Mouse (Mus musculus) thymus, postnatal 25 days (tissue): ENCODE results near the gene Fyco1.

Experiments
- DNase-seq: peaks from one replicate; pipeline ENCODE4 v3.0.0; 2022

The Fyco1 gene

DNA sequence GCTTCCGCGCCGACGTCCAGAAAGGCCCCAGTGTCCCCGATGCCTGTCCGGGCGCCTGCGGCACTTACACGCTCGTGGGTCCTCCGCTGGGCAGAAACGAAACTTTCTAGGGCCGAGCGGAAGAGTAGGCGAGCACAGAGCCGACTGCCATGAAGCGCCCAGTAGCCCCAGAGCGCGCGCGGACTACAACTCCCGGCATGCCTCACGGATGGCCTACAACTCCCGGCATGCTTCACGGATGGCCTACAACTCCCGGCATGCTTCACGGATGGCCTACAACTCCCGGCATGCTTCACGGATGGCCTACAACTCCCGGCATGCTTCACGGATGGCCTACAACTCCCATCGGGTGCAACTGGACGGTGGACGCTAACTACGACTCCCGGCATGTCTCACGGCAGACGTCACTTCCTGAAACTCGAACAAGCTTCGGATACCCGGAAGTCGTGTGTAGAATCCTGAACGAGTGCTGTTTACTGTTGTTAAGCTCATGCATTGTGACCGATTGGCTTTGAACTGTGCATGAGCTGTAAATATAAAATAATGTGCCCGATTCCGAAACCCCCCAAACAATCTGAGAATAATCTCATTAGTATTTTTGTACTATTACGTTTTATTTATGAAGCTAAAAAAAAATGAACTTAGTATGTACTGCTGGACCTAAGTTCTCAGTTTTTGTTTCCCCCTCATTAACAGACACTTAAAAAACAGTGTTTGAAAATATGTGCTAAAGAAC, at the start of gene Fyco1:
Fyco1 (minus strand) TSS at position 187 of the 736 bp plus-strand sequence.
- peak; percentile 93 for DNase-seq

DNA sequence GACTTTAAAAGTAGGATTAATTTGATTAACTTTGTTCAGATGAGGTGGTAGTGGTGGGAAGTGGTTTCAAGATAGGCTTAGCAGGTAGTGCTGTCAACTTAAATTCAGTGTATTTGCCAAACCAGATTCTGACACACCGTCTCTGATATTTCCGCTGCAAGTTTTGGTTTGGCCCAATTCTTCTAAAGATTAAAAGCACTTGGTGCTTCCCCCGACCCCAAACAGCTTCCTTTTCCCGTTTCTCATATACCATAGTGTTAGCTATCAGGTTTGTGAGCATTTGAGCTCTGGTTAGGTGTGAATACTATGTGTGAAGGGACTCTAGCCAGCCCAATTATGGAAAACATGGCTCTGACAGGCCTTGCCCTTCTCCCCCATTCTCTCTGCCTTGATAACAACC, 20.4 kb upstream of the Fyco1 start:
- DNase-seq, result peak; percentile 46

DNA sequence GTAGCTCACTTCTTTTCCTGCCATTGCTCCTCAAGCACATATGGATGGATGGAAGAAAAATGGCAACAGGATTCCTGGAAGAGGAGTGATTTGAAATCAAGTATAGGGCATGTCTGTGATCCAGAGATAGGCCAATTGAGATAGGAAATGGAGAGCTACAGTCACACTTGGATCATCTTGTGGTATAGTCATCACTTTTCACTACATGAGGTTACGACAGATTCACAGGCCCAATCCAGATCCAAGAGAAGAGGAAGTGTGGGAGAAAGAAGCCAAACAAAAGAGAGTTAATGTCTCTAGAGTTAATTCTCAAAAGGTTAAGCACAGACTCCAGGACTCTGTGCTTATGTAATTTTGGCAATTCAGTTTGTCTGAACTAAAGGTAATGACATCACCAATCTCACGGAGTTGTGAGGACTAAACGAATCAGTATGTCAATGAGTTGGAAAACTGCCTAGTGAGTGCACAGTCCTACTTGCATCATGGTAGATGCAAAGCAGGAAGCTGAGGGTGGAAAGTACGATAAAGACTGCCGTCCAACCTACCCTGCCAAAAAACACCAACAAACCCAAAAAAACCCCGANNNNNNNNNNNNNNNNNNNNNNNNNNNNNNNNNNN, 17.6 kb upstream of the Fyco1 start:
- DNase-seq, result no peak

DNA sequence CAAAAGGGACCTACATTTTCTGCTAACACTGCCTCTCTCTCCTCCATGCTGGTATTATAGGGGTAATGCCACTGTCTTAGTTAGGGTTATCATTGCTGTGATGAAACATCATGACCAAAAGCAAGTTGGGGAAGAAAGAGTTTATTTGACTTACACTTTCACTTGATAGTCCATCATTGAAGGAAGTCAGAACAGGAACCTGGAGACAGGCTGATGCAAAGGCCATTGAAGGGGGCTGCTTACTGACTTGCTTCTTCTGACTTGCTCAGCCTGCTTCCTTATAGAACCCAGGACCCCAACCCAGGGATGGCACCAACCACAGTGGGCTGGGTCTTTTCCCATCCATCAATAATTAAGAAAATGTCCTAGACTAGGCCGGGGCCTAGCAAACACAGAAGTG, 11.9 kb upstream of the Fyco1 start:
- DNase-seq, result no peak

DNA sequence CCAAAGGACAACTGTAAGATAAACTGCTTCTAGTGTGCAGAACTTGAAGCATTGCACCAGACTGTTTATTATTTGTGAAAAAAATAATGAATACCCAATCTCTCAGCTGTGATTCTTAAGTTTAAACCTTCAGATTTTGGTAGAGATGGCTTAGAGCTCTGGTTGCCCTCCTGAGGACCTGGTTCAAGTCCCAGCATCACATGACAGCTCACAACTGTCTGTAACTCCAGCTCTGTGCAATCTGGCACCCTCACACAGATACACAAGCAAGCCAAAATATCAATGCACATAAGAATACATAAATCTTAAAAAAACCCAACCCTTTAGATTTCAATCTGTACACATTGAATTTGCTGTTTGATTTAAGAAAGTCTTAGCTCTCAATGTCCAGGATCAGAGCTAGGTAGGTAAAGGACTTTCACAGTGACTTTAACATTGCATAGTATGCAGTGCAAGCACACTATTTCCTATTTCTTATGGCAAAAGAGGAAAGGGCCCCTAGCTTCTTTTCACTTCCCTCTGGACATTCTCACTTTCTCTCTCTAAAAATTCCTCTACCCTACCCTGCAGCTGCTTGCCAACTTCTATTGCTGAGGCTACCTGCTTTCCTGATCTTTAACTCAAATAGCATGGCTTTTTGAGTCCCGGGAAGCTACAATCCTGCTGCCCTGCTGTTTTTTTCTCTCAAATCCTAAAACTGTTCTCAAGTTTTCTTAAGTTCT, 11.4 kb upstream of the Fyco1 start:
- no peak for DNase-seq

DNA sequence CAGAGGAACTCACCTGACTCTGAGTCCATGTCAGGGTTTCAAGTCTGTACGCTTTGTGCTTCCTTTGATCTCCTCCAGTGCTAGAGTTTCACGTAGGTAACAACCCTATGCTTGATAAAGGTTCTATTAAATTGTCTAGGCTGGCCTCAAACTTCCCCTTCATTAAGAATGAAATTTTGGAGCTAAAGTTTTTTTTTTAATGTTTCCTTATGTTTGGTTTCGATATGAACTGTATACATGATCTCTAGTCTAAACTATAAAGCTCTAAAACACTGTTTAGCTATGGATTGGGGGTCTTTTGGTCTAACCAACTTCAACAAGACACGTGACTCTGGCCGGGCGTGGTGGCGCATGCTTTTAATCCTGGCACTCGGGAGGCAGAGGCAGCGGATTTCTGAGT, 10.2 kb upstream of the Fyco1 start, which contains the start of gene Xcr1:
Xcr1 (minus strand) TSS at position 101 of the 400 bp plus-strand sequence.
- no peak for DNase-seq

DNA sequence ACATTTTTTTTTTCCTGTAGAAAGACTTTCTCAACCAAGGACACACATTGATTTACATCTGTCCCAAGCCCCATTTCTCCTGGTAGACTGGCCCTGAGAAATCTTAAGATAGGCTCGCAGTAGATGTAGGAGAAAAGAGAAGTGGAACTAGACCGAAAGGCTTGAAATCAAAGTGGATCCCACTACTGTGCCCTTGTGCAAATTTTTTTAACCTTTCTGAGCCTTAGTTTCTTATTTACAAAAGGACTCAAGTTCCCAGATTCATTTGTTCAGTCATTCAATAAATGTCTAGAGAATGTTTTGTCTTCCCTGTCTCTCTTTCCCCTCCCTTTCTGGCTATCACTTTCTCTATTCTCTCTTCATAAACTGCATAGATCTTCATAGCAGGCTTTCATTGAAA, 5.1 kb upstream of the Fyco1 start:
- no peak for DNase-seq

DNA sequence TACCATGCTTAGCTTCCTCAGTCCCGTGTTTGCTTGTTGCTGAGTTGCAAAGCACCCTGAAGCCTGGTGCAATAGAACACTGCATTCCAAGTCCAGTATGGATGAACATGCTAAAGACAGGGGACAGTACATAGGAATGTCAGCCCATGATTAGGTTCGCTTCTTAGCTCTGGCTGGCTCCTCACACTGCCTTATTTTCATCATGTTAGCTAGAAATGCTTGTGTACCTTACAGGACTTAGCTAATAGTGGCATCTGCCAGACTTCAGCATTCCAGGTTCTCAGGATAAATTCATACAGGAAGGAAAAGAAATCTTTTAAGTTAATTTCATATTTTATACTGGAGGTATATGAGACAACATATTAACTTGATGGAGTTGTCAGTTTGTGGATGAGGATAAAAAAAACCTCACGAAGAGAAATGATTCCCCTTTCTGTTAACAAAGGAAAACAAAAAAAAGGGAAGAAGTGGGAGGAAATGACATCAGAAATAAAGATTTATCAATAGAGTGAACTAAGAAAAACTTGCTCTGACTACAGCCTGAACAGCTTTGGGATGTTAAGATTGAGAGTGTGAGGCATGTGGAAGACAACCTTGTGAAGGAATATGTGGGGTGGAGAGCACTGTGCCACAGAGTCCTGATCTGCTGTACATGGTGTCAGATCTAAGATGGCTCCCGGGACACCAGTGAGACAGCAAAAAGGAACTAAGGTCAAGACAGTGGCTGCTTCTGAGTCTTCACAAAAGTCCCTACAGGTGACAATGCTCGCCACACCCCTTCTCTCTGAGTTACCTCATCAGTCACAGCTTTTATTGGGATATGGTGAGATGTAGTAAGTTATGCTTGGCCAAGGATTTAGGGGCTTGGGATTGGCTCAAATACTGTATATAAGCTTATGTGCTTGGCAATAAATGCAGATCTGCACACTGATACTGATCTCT, 1.0 kb upstream of the Fyco1 start:
- no peak for DNase-seq

DNA sequence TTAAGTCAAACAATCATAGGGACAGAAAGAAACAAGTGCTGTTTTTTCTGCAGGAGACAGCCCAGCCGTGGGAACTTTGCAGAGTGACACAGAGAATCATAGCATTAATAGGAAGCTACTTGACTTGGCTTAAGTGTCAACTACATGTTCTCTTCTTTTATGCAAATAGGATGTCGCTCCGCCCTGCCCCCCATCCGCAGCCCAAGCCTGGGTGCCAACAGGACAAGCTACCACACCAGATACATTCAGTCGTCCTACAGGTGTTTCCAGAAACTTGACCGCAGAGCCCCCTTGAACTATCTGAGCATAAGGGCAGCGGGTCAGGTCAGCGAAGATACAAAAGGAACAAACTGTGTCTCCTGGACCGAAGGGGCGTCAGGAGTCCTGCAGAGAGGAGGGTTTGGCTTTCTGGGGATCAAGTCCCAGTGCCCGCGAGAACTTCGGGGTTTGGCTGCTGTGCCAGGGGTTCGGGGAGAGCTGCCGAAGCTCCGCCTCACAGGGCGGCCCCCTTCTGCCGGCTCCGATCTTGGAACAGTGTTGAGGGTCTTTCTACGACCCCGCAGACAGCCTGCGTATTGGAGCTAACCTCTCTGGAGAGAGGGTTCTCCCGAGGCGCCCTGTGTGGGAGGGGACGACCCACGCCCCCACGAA, 512 bp downstream of the Fyco1 start:
- DNase-seq, result peak; percentile 84

DNA sequence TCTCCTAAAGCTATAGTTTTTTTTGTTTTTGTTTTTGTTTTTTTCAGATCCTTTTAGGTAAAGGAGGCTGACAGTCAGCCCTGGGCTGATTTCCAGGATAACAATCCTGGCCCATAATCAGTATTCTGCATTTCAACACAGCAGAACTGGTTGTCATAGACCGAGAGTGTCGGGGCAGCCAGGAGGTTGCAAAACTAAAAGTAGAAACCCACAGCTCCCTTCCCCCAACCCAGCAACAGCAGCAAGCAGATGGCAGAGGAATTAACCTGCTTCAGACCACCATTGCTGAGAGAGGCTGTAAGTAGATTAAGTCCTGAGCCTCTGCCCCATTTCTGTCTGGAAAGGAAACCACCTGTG, 1.0 kb downstream of the Fyco1 start:
- DNase-seq, result peak; percentile 66

DNA sequence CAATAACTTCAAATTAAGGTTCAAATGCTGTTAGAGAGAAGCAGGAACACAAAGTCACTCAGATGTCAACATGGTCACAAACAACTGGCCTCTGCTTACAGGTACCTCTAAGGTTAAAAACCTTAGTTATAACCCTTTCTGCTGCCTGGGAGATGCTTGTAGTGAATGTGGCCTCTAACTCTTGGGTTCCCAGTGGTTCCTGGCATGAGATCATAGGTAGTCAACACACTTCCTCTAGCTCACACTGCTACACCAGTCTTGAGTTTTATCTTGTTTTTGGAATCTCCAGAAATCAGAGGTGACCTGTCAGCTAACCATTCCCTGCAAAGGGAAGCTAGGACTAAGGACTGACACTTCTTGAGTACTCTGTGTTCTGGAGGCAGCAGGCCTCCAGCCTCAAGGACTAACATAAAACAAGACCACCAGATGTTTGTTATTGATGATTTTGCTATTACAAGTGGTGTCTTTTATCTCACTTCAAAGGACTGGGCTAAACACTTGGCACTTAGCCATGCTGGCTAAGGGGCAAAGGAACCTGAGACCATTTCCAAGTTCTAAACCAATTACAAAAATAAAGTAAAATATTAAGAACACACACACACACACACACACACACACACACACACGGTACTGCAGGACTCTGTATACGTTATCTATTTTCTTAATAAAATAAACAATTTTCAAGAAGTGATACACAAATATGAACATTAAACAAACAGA, 1.6 kb downstream of the Fyco1 start:
- peak; percentile 21 for DNase-seq

DNA sequence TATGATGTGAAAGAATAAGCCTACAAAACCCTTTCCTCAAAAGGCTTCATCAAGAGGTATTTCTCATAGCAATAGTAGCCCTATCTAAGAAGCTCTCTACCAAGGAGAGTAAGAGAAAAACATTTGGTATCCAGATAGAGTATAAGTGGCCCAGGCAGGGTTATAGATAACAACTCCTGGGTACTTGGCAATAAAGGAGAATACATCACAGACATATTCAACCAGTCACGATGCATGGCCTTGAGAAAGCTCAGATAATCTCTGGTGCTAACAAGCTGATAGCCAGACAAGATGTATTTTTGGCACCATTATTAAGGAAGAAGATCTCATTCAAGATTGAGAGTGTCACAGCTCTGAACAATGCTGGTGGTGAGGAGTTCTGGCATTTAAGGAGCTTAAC, 5.2 kb downstream of the Fyco1 start:
- no peak for DNase-seq

DNA sequence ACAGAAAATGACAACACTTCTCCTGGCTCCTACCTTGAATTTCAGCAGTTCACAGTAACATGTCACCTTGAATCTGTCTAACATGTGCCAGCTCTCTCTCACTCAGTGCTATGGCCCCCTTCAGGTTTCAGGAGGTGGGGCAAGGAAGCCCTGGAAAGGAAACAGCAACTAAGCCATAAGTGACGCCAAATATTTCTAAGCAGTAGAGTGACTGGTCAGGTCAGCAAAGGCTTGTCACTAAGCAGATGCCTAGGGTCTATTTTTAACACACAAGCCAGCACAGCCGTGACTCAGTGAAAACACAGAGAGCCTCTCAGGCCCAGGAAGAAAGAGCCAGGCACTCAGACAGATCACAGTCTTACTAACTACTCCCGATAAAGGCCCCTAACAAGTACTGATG, 6.6 kb downstream of the Fyco1 start:
- no peak for DNase-seq

DNA sequence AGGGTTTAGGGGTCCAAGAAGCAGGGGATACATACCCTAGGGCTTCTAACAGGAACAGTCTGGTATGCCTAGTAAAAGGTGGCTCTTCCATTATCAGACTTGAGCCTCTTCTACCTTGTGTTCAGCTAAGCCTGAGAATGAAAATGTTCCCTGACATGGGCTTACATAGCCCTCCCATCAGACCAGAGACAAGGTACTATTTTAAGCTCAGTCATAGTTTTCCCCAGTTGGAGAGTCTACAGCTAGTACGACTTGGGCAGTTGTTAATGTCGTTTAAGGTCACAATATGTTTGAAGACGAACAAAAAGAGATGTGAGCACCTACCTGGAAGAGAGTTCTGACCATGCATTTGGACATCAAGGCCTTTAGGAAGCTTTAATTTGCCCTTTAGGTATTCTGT, 7.2 kb downstream of the Fyco1 start:
- DNase-seq, result no peak

DNA sequence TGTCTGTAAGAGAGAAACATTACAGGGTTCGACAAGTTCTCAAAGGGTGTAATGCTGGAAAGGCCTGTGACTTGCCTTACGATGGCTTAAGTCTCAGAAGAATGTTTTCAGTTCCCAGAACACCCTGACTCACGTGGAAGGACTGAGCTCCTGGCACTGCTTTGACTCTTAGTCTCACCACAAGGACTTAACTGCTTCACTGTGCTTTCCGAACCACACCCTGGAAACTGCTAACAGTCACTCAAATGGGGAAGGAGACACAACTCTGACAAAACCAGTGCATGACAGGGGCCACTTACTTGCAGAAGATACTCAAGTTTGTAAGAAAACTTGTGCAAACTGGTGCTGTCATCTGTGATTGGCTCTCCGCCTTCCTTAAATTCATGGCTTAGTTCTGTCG, 11.5 kb downstream of the Fyco1 start:
- no peak for DNase-seq

DNA sequence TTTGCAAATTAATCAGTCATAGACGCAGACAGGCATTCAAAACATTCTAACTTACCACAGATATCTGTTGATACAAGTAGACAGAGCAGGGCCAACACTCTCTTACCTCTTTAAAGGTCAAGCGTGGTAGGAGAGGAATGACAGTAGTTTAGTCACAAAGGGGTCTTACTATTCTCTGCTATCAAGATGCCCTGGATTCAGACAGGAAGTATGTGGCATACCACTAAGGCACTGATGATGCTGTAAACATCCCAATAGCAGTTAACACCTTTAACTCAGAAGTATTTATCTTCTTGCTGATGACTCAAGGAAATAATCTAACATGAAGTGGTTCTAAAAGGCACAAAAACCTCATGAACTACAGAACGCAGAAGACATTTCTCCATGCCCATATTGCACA, 15.8 kb downstream of the Fyco1 start:
- no peak for DNase-seq

DNA sequence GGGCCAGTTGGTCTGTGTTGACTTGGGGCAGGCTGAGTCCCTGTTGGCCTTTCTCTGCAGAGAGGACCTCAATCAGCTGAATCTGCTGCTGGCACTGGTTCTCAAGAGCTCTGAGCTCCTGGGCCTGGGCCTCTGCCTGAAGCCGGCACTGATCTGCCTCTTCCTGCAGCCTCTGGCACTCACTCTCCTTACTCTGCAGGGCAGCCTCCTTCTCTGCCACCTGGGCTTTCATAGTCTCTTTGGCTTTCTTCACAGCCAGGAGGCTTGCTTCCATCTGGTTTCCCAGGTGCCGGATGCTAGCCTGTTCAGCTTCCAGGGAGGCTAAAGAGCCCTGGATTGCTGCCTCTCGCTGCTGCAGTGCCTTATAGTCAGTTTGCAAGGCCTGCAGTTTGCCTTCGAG, 22.8 kb downstream of the Fyco1 start:
- no peak for DNase-seq

DNA sequence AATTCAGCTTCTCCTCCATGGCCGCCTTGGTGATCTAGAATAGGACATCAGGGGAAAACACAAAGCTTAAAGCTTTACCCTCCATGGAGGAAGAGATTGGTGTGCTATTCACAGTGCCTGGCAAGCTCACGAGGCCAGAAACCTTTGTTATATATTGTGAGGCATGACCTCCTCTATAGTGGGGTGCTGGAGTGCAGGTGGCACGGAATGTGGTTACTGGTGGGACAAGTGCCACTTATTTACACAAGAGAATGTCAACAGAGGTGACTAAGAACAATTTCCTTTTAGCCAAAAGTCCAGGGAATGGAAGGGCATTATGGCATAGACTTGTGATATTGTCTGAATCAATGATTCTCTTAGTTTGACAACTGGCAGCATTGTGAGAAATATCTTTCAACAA, 25.1 kb downstream of the Fyco1 start:
- no peak for DNase-seq

DNA sequence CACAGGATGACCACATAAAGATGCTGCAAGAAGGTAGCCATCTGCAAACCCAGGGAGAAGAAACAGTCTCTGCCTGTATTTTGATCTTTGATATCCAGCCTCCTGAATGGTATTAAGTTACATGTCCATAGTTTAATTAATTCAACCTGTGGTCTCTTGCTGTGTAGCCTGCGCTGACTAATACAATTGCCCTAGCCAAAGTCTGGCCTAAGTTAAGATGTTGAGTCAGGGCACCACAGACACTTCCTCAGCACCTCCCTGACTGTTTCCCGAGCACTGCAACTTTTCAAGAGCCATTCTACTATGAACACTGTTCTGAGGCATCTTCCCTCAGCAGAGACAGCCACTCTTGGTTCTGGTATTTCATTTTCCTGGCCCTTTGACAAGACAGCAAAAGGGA, 33.1 kb downstream of the Fyco1 start:
- DNase-seq, result no peak

DNA sequence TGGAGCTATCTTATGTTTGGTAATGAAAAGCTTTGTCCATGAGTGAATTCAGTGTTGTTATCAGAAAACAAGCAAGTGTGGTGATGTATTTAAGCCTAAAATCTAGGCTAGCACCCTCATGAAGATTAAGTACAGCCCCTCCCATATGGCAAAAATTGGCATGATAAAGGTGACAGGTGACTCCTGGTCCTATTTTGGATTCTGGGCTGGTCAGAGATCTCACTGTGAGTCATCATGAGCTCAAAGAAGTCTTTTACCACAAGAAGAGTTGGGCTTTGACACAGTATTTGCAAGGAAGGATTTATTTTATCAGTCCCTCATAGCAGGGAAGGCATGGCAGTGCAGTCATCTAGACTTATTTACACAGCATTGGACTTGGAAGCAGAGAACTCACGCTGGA, 35.7 kb downstream of the Fyco1 start:
- no peak for DNase-seq

DNA sequence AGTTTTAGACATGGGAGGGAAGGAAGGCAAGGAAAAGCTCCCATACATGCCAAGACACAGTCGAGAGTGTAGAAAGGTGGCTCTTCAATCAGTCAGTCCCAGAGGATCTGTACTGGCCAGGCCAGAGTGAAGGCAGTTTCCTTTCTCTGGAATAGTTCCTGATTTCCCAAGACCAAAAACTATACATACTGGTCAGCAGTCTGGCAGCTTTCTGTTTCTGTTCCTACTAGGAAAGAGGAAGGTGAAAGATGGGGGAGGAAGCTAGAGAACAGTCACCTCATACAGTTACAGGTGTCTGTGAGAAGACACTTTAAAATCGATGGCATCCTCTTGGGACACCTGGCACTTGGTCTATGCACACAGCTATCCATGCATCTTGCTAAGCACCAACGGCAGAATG, 36.3 kb downstream of the Fyco1 start:
- DNase-seq, result no peak

DNA sequence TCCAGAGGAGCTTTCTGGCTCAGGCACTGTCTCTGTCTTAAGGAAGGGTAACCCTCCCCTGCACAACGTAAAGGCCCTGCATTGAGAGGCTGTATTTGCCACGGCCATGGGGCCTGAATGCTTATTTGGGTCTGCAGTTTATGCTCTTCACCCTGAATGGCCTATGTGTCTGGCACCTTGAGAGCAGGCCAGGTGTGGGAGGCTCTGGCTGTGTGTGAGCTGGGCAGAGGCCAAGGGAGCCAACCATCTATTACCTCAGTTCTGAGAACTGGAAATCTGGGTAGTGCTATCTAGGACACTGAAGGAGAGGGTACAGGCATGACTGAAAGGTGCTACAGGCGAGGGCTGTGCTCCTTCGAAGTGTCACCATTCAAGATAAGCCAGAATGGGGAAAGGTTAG, 36.9 kb downstream of the Fyco1 start:
- DNase-seq, result no peak
